Mouse (Mus musculus) CH12.LX (cell line): Measurements from ENCODE around the gene Cd300ld4.
"Not testable (repeated sequence)": the region's sequence is repeated elsewhere in the genome, so short reads cannot be mapped to it uniquely, and the experiment has no call there.

Experiments
- CHD1 ChIP-seq: IDR thresholded peaks from 2 replicates; pipeline ENCODE4 v1.6.1; 2012; ENCODE audit warnings: low read depth, low read length, improper control_type of control experiment, inconsistent platforms
- MAX ChIP-seq: IDR thresholded peaks from 2 replicates; pipeline ENCODE4 v1.6.1; 2011; ENCODE audit warnings: low read length, improper control_type of control experiment
- POLR2A ChIP-seq: IDR thresholded peaks from 2 replicates; pipeline ENCODE4 v1.6.1; 2011; ENCODE audit warnings: low read depth, mild to moderate bottlenecking, improper control_type of control experiment, low read length

DNA sequence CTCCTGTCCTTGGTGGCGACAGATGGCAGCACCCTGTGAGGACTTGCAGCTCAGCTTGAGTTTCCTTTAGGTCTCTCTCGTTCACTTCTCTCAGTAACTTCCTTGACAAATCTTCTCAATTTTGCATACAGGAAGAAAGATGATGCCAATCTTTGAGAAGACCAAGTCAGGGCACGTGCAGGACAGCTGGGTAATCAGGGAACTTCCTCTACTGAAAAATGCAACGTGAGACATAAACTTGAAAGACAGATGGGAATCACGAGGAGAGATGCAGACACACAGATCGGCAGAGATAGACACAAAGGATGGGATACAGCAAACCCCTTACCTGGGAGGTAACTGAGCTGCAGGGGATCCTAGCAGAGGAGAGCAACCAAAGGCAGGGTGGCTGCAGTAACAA, at the start of gene Cd300ld4:
- not testable (repeated sequence) for TF ChIP-seq CHD1, POLR2A, MAX
